Comparison of ENCODE assay signal across 17 mouse cellular contexts in the genomic region with DNA sequence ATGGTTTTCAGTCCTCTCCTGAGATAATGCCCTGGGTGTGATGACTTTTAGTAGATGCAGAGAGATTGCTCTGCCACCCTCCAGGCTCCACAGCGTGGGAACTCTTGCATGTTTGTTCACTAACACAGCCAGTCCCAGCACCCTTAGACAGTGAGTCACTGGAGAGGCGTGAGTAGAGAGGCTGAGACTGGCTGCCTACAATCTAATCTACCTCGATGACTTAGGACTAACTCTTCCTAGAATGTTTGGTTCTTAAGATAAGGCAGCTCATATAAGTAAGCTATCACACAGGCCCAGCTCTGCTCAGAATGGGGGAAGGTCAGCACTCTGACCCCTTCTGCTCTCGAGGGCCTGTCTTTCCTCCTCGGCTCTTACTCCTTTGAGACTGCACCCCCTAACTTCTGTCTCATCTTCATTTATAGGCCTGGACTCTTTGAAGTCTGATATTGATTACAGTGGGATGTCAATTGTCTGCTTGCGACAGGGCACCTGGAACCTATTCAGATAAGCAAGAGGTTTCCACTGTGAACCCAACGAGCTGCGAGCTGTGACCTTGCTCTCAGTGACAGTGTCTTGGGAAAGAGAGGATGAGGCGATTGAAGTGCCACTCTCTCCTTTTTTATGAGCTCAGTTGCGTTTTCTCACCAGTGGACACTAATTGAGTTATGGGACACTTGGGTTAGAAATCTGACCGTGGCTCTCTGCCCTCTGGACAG.
DNase-seq lines count a peak whose midpoint lies in the region; ATAC-seq lines count a peak whose summit lies in the region.
"Had no signal": no experiment of that assay in that cellular context is flagged by ENCODE, and none has a peak within 500 bp of the region (broad histone marks: within the 10 kb centered on the region; RNA-seq: fewer than 3 reads in every experiment).

No protein-coding gene starts in this region.

- H3K36me3 ChIP-seq in midbrain, embryonic 11.5 days (ENCODE audit: control insufficient read depth, insufficient read depth, low read length) = peaks cover 2% of the 10 kb centered on the region; the same call in 1 of the 2 replicates
- peaks cover 14% of the 10 kb centered on the region for H3K36me3 ChIP-seq in midbrain, embryonic 15.5 days (replicated peaks)
- peaks cover 4% of the 10 kb centered on the region; the same call in 1 of the 2 replicates for H3K36me3 ChIP-seq in liver, embryonic 13.5 days

- no peaks in the 10 kb centered on the region for H3K27me3 ChIP-seq in midbrain, embryonic 11.5 days (ENCODE audit: control insufficient read depth, insufficient read depth, low read length)
- no peaks in the 10 kb centered on the region for H3K27me3 ChIP-seq in midbrain, embryonic 15.5 days (replicated peaks)
- H3K27me3 ChIP-seq in liver, embryonic 13.5 days = no peaks in the 10 kb centered on the region
- H3K27me3 ChIP-seq: heart, embryonic 15.5 days; hindbrain, embryonic 15.5 days; neural tube, embryonic 13.5 days had no signal

- DNase-seq in frontal cortex, postnatal 25 days (ENCODE audit: low spot score in 2 of 2) = no peak
- no peak for DNase-seq in midbrain, embryonic 11.5 days (ENCODE audit: low spot score, missing footprints)
- peak; percentile 20 for DNase-seq in liver, embryonic 13.5 days
- DNase-seq in yolk sac, embryonic 10.5 days (ENCODE audit: low spot score) = peak; percentile 76
- no peak for DNase-seq in testis, postnatal 14 days (ENCODE audit: low spot score)
- DNase-seq in layer of hippocampus, postnatal 25 days (ENCODE audit: extremely low spot score in 1 of 2, low spot score in 1 of 2) = no peak
- DNase-seq: cerebellum, postnatal 36 days; kidney, postnatal 4 days; lung, embryonic 14.5 days; retina, postnatal 1 day had no signal

- H3K9ac ChIP-seq in midbrain, embryonic 11.5 days (ENCODE audit: low read length) = no peak overlapping the region
- no peak overlapping the region for H3K9ac ChIP-seq in midbrain, embryonic 15.5 days
- H3K9ac ChIP-seq in liver, embryonic 13.5 days = no peak overlapping the region
- H3K9ac ChIP-seq: heart, embryonic 15.5 days; hindbrain, embryonic 15.5 days; lung, embryonic 14.5 days; neural tube, embryonic 13.5 days had no signal

- H3K4me1 ChIP-seq in midbrain, embryonic 11.5 days (ENCODE audit: control insufficient read depth, insufficient read depth, low read length) = no peaks in the 10 kb centered on the region
- H3K4me1 ChIP-seq in midbrain, embryonic 15.5 days = no peaks in the 10 kb centered on the region
- H3K4me1 ChIP-seq in liver, embryonic 13.5 days (replicated peaks) = peaks cover 21% of the 10 kb centered on the region

- peak; percentile 98 for ATAC-seq in frontal cortex, adult (ENCODE audit: low TSS enrichment)
- ATAC-seq in midbrain, embryonic 11.5 days (ENCODE audit: low FRiP score) = peak; percentile 38; the same call in 1 of the 2 replicates
- no peak for ATAC-seq in midbrain, embryonic 15.5 days (replicated peaks)
- ATAC-seq in liver, embryonic 13.5 days (ENCODE audit: low read depth) = peak; percentile 87
- ATAC-seq: midbrain, embryonic 16.5 days had no signal

- no peaks in the 10 kb centered on the region for H3K9me3 ChIP-seq in midbrain, embryonic 11.5 days (ENCODE audit: control insufficient read depth, low read length)
- H3K9me3 ChIP-seq in midbrain, embryonic 15.5 days = no peaks in the 10 kb centered on the region
- H3K9me3 ChIP-seq in liver, embryonic 13.5 days (replicated peaks) = no peaks in the 10 kb centered on the region
- H3K9me3 ChIP-seq: heart, embryonic 15.5 days; hindbrain, embryonic 15.5 days; neural tube, embryonic 13.5 days had no signal

- no peak overlapping the region for H3K27ac ChIP-seq in midbrain, embryonic 11.5 days (ENCODE audit: low read depth, low read length)
- no peak overlapping the region for H3K27ac ChIP-seq in midbrain, embryonic 15.5 days
- no peak overlapping the region for H3K27ac ChIP-seq in liver, embryonic 13.5 days
- H3K27ac ChIP-seq: heart, embryonic 15.5 days; hindbrain, embryonic 15.5 days; neural tube, embryonic 13.5 days had no signal

- no peak overlapping the region for H3K4me2 ChIP-seq in midbrain, embryonic 11.5 days
- H3K4me2 ChIP-seq in midbrain, embryonic 15.5 days = no peak overlapping the region
- no peak overlapping the region for H3K4me2 ChIP-seq in liver, embryonic 13.5 days
- H3K4me2 ChIP-seq: heart, embryonic 15.5 days; hindbrain, embryonic 15.5 days; lung, embryonic 14.5 days; neural tube, embryonic 13.5 days had no signal

- no peak overlapping the region for H3K4me3 ChIP-seq in midbrain, embryonic 11.5 days (ENCODE audit: low read depth, low read length)
- no peak overlapping the region for H3K4me3 ChIP-seq in midbrain, embryonic 15.5 days
- no peak overlapping the region for H3K4me3 ChIP-seq in liver, embryonic 13.5 days (replicated peaks)
- H3K4me3 ChIP-seq: erythroblast, embryonic 14.5 days; heart, embryonic 15.5 days; hindbrain, embryonic 15.5 days; neural tube, embryonic 13.5 days had no signal

- WGBS in midbrain, embryonic 11.5 days = 72% methylated on average over 11 of the region's 11 CpGs
- 80% methylated on average over 11 of the region's 11 CpGs for WGBS in midbrain, embryonic 15.5 days
- 34% methylated on average over 11 of the region's 11 CpGs for WGBS in liver, embryonic 13.5 days (ENCODE audit: insufficient replicate concordance)

Comparison
In these comparisons a context has a peak if more than half of its experiments do, and no peak if none do; other contexts are left out.
1. DNase-seq: peak in liver, embryonic 13.5 days (single experiment) and yolk sac, embryonic 10.5 days (single experiment); none in frontal cortex, postnatal 25 days (0 of 2), midbrain, embryonic 11.5 days (single experiment), testis, postnatal 14 days (single experiment) and layer of hippocampus, postnatal 25 days (0 of 2).